Mouse (Mus musculus) testis, adult 2 months (tissue): ENCODE data around the gene Atoh8. TPM values are rescaled to one million over a fixed set of nuclear protein-coding genes. Genes with fewer than 3 reads are reported as not detected.

Source experiments
- H3K27ac ChIP-seq: fragments of 200-500 bp; 2 replicates; pipeline ENCODE4 v1.5.1; 2012; ENCODE audit warnings: low read depth, low read length; ENCODE audit not compliant: control insufficient read depth, insufficient read depth
- H3K27me3 ChIP-seq: fragments of 200-500 bp; 2 replicates; pipeline ENCODE4 v1.6.1; 2012; ENCODE audit warnings: mild to moderate bottlenecking, low read length, moderate library complexity; ENCODE audit not compliant: control insufficient read depth, insufficient read depth
- H3K36me3 ChIP-seq: fragments of 200-500 bp; 2 replicates; pipeline ENCODE4 v1.6.1; 2012; ENCODE audit warnings: mild to moderate bottlenecking, low read length; ENCODE audit not compliant: control insufficient read depth, insufficient read depth
- H3K4me1 ChIP-seq: fragments of 200-500 bp; 2 replicates; pipeline ENCODE4 v1.6.1; 2012; ENCODE audit warnings: low read length; ENCODE audit not compliant: control insufficient read depth, insufficient read depth
- H3K4me3 ChIP-seq: fragments of 200-500 bp; 2 replicates; pipeline ENCODE4 v1.5.1; 2012; ENCODE audit warnings: low read depth, mild to moderate bottlenecking, low read length, moderate library complexity, mixed read lengths; ENCODE audit not compliant: control insufficient read depth
- CTCF ChIP-seq: fragments of 200-500 bp; IDR thresholded peaks from 2 replicates; pipeline ENCODE4 v1.5.1; 2012; ENCODE audit warnings: low read depth, mild to moderate bottlenecking, inconsistent platforms, low read length, moderate library complexity; ENCODE audit not compliant: control insufficient read depth, insufficient read depth, insufficient replicate concordance
- POLR2A ChIP-seq: fragments of 200-500 bp; IDR thresholded peaks from 2 replicates; pipeline ENCODE4 v1.6.1; 2012; ENCODE audit warnings: low read depth, mild to moderate bottlenecking, inconsistent platforms, low read length, moderate library complexity; ENCODE audit not compliant: control insufficient read depth
- polyA plus RNA-seq: library from polyadenylated mRNA; depleted of rRNA; stranded (reverse); fragments of >200 nt; gene quantifications from 2 replicates; pipeline ENCODE4 v1.2.3, GENCODE M21; 2012

The Atoh8 gene
- polyA plus RNA-seq, 1 experiment, result 390 TPM

GRCm38 (mm10) chr6:72234372-72235097, 842 bp downstream of the Atoh8 start:
- Histone ChIP-seq H3K4me1 (peaks cover 26% of the 10 kb centered on the region), H3K36me3 (no peaks in the 10 kb centered on the region), H3K27me3 (no peaks in the 10 kb centered on the region), H3K4me3 (peak overlapping the region; percentile 71), H3K27ac (peak overlapping the region; percentile 34; the same call in 1 of the 2 replicates)
- TF ChIP-seq POLR2A (0 out of 2 replicates have a peak, but pooled peaks have one; percentile 31), CTCF (no peak)

- H3K36me3 ChIP-seq, result no peaks in the 10 kb centered on the region
- H3K27ac ChIP-seq, result no peak overlapping the region
- H3K4me3 ChIP-seq, result peak overlapping the region; percentile 71
- TF ChIP-seq POLR2A, result no peak
- TF ChIP-seq CTCF, result no peak
- no peaks in the 10 kb centered on the region for H3K27me3 ChIP-seq
- H3K4me1 ChIP-seq, result peaks cover 26% of the 10 kb centered on the region
Observed at GRCm38 (mm10) chr6:72233950-72234349, 1.4 kb downstream of the Atoh8 start.

- Histone ChIP-seq H3K4me1 (peaks cover 24% of the 10 kb centered on the region), H3K27ac (no peak overlapping the region)
- TF ChIP-seq CTCF (no peak), POLR2A (no peak)
Observed at GRCm38 (mm10) chr6:72232870-72233269, 2.5 kb downstream of the Atoh8 start.

DNA sequence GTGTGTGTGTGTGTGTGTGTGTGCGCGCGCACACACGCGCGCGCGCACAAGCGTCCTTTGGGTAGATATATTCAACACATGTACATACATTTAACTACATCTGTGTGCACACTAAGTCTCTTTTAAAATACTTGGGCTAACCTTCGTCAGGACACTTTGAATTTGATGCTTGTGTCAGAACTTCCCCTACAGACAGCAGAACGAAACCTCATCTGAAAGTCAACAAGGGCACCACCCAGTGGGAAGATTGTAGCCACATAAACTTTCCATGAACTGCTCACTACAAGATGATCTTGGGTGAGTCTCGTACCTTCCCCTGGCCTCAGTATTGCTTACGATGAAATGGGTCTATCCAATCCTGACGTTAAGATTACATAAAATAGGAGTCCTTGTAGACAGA, 3.0 kb downstream of the Atoh8 start:
- TF ChIP-seq CTCF, result no peak
- Histone ChIP-seq H3K4me3 (peak overlapping the region; percentile 73), H3K27me3 (no peaks in the 10 kb centered on the region)

More at GRCm38 (mm10) chr6:72232870-72233269, 2.5 kb downstream of the Atoh8 start:
- Histone ChIP-seq H3K36me3 (no peaks in the 10 kb centered on the region), H3K27me3 (no peaks in the 10 kb centered on the region), H3K4me3 (peak overlapping the region; percentile 73)

DNA sequence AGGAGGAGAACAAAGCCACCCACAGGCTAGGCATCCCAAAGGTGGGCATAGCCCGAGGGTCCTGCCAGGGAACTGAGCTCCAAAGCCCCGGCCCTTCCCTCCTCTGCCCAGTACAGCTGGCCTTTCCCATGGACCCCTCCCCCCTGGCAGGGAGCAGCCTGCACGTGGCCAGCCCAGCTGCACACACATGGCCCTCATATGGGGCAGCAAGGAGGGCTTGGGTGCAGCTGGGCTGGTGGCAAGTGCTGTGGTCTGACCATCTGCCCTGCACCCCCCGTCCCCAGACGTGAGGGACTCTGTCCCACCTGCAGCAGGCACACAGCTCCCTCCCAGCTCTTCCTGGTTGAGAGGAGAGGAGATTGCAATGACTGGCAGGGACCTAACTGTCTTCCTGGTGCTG, 4.5 kb downstream of the Atoh8 start:
- peak overlapping the region; percentile 16; the same call in 1 of the 2 replicates for H3K4me3 ChIP-seq
- no peak overlapping the region for H3K27ac ChIP-seq
- peaks cover 16% of the 10 kb centered on the region for H3K4me1 ChIP-seq
- H3K27me3 ChIP-seq, result no peaks in the 10 kb centered on the region
- H3K36me3 ChIP-seq, result no peaks in the 10 kb centered on the region
- no peak for TF ChIP-seq CTCF
- no peak for TF ChIP-seq POLR2A

More for the DNA sequence above, 3.0 kb downstream of the Atoh8 start:
- H3K4me1 ChIP-seq, result peaks cover 24% of the 10 kb centered on the region
- no peak overlapping the region for H3K27ac ChIP-seq
- no peaks in the 10 kb centered on the region for H3K36me3 ChIP-seq

DNA sequence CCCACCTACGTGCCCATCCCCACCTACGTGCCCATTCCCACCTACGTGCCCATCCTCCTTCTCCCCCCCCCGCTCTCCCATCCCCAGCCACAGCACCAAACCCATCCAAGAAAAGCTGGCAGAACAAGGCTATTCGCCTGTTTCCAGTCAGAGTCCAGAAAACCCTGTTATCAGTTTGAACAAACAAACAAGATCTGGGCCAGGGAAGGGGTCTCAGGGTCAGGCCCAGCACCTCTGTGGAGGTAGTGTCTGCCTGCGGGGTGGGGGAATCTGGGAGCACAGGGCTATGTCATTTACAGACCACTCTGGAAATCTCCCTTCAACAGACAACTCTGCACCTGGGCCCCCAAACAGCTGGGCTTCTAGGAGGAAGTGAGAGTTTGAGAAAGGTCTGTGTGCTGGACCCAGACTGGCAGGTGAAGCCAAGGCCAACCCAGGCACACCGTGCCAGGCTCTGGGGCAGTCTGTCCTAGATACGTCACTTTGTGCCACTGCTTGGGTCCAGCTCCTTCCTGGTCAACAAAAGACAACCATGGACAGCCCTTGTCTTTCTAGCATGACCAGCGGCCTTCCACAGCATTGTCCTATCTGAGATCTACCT, 7.6 kb downstream of the Atoh8 start:
- Histone ChIP-seq H3K27ac (no peak overlapping the region), H3K27me3 (no peaks in the 10 kb centered on the region), H3K36me3 (no peaks in the 10 kb centered on the region), H3K4me1 (peaks cover 2% of the 10 kb centered on the region; the same call in 1 of the 2 replicates), H3K4me3 (no peak overlapping the region)
- TF ChIP-seq CTCF (no peak), POLR2A (no peak)

DNA sequence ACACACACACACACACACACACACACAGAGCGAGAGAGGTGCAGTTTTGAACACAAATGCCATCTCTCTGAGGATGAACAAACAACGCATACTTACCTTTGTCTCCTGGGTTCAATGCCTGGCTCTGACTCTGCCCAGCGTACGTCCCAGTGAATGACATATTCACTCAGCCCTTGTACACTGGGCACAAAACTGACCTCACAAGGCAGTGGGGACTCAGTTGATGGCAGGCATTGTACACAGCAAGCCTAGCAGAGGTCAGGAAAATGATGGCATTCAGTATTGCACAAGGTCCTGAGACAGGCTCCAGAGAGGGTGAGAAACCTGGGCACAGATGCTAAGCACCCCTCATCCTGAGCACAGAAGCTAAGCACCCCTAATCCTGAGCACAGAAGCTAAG, 8.4 kb downstream of the Atoh8 start:
- Histone ChIP-seq H3K27me3 (no peaks in the 10 kb centered on the region), H3K27ac (no peak overlapping the region), H3K4me1 (peaks cover 2% of the 10 kb centered on the region; the same call in 1 of the 2 replicates), H3K36me3 (no peaks in the 10 kb centered on the region), H3K4me3 (no peak overlapping the region)
- TF ChIP-seq POLR2A (no peak), CTCF (no peak)
